Mouse (Mus musculus) heart, adult 18-20 months (tissue): ENCODE measurements around the gene Oma1. TPM values are rescaled to one million over a fixed set of nuclear protein-coding genes. Genes with fewer than 3 reads are reported as not detected.

Experiments
- DNase-seq, 2 experiments: peaks; one replicate each; pipeline ENCODE4 v3.0.0; 2021 to 2022; ENCODE audit warnings: mixed read lengths in 1 of 2
- long read RNA-seq, 2 experiments: library from polyadenylated mRNA; stranded (forward); transcript quantifications; one replicate each; pipeline ENCODE4 v2.0.0; 2021
- total RNA-seq, 2 experiments: library from RNA; stranded (reverse); gene quantifications; 2 replicates each; pipeline ENCODE4 v1.2.3; 2021

Oma1 gene
- 10 to 100 TPM; 32.1 to 36.0 TPM for total RNA-seq
- long read RNA-seq, experiment 1, transcript Oma1-201 (9 exons, 1,915 nt), result major isoform, 19 of 29 reads
- long read RNA-seq, experiment 1, partial matches to known transcripts, result 3 of 29 reads
- long read RNA-seq, experiment 1, other reads (novel, unspliced or antisense), result 7 of 29 reads
- long read RNA-seq, experiment 2, transcript Oma1-201 (9 exons, 1,915 nt), result major isoform, 20 of 30 reads
- long read RNA-seq, experiment 2, partial matches to known transcripts, result 2 of 30 reads
- long read RNA-seq, experiment 2, other reads (novel, unspliced or antisense), result 8 of 30 reads

- DNase-seq, result peak; percentile 99
Measured at GRCm38 (mm10) chr4:103313587-103314525, at the start of gene Oma1. TSS of gene Oma1 (plus strand) at chr4:103313812.

DNA sequence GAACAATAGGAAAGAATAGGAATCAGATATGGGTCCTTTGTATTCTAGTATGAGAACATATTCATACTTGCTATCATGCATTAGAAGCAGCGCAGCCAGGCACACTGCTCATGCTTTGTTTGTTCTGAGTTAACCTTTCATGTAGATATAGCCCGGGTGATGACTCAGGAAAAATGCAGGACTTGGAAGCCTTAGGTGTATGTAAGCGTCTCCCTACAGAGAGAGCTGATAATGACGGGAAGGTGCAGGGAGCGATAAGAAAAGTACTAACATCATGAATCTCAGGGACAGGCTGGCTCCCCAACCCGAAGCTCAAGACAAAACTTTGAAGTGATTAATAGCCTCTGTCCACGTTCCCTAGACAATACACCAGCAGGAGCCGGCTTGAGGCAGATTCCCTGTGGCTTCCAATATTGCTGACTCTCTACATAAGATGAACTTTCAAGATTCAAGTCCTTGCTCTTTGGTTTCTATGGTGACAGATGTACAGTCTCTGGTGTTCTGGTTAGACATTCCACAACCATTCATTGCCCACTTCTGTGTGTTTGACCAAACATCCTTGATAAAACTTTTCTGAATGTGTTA, 49.7 kb upstream of the Oma1 start:
- no peak for DNase-seq

GRCm38 (mm10) chr4:103265166-103265565, 48.4 kb upstream of the Oma1 start:
- no peak for DNase-seq

DNA sequence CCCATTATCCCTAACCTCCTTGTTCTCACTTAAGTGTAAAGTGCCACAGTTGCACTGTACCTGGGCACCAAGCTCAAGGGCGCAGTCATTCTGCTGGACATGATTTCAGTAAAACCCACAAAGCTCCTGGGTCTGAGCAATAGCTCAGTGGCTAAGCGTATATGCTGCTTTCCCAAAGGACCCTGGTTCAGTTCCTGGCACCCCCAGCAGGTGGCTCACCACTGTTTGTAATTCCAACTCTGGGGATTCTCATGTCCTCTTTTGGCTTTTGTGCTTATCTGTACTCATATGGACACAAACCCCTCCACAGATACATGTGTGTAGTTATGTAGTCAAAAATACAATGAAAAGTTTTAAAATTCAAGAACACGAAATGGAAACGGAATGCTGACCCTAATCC, 44.3 kb upstream of the Oma1 start:
- DNase-seq, result no peak

DNA sequence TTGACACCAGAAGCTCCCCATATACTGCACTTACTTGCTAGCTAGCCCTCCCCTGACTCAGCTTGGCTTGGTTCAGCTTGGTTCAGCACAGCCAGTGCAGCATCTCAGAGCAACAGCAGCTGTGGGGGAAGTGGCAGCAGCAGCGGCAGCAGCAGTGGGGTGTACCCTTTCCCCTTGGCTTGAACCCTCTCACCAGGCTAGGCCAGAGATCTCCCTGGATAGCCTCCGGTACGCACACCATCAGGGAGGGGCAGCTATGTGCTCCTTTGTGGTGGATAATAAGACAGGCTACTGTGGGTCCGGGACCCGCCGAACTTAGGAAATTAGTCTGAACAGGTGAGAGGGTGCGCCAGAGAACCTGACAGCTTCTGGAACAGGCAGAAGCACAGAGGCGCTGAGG, 40.6 kb upstream of the Oma1 start:
- DNase-seq, result no peak

DNA sequence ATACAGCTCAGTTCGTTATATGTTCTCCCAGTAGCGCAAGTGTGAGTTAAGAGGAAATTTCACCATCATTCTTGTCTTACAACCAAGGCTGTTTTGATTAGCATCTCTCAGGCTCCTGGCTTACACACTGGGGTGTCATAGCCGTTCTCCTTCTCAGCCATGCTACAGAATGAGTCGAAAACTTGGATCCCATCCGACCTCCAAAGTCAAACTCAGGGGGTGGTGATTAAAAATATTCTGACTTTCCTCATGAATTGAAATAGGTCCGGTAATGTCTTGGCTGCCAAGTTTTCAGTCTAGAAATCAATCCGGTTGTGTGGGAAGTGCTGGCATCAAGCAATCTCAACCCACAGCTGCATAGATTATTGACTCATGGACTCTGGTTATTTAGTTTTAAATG, 25.3 kb upstream of the Oma1 start:
- no peak for DNase-seq

- DNase-seq, result no peak
Measured at GRCm38 (mm10) chr4:103290763-103291162, 22.8 kb upstream of the Oma1 start, which contains the start of gene 4921539E11Rik. TSS of gene 4921539E11Rik (minus strand) at chr4:103290863.

DNA sequence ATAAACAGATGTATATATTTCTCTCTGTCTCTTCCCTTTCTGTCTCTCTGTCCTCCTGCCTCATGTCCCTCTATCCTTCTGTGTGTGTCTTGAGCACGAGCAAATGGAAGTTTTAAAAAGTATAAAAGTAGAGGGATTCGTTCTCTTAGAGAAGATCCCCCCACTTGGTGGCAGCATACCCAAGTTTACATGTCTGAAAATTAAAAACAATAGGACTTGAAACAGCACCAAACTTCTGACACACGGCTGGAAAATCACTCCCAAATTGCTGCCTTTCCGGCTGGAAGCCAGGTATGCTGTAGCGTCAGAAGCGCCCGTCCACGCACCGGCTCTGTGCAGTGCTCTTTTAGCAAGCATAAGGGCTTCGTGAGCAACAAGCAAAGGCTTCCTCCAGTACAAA, 14.3 kb upstream of the Oma1 start:
- DNase-seq, result no peak

DNA sequence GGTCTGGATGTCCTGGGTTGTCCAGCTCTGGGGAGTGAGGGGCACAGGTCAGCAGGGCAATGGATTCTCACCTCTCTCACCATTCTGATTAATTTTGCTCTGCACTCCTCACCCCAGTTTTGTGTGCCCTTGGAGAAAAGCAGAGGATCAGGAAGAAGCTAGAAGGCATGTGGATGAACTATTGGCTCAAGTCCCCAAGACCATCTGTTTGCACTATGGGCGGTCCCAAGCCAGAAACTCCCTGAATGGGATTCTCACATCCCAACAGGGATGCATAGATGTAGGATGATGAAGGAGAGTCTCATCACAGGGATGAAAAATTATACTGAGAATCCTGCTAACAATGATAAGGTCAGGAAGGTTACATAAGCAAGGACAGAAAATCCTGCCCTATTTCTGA, 9.8 kb upstream of the Oma1 start:
- no peak for DNase-seq

GRCm38 (mm10) chr4:103314526-103314910, 906 bp downstream of the Oma1 start:
- peak; percentile 4 to 19 for DNase-seq

GRCm38 (mm10) chr4:103315861-103316260, 2.2 kb downstream of the Oma1 start:
- DNase-seq, result no peak

- no peak for DNase-seq
Measured at GRCm38 (mm10) chr4:103321461-103321860, 7.8 kb downstream of the Oma1 start.

DNA sequence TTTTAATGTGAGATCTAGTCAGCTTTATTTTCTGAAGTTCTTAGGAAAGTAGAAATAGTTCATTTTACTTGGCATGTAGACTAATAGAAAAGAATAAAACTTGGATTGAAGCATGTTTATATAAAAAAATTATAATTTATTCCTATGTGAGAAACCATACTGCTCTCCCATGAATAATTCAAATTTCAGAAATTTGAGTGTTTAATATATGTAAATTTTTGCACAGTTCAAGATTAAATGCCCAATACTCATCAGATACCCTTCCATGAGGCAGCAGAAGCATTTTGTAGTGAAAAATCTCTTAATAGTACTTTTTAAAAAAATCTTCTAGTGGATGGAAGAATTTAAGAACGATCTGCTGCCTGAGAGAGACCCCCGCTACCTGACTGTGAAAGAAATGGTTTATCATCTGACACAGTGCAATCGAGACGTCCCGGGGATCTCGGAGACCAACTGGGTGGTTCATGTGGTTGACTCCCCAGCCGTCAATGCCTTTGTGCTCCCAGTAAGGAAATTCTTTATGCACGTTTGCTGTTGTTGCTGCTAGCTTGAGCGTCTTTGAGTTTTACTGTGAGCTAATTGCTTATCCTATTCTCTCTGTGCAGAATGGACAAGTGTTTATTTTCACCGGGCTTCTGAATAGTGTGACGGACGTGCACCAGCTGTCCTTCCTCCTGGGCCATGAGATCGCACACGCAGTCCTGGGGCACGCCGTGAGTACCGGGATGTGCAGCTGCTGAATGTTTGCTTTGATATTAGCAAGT, 11.3 kb downstream of the Oma1 start:
- DNase-seq, result no peak

- peak; percentile 70 to 79 for DNase-seq
Measured at GRCm38 (mm10) chr4:103326994-103327393, 13.4 kb downstream of the Oma1 start.

DNA sequence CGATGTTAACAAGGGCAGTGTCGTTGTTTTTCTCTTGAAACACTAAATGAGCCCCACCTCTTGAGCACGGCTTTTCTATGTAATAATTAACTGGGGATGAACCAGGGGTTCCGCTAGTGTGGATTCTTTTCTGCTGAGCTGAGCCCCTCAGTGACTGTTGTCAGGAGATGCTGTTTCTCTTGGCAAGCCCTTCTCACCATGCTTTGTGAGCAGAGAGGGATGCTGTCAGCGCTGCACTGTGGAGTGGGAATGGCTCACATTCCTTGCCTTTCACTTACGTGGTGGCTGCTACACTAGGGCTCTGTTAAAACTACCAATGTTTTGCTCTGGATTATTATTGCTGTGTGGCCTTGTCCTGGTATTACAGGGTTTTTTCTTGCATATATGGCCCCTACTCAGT, 15.7 kb downstream of the Oma1 start:
- no peak for DNase-seq

GRCm38 (mm10) chr4:103335134-103335533, 21.5 kb downstream of the Oma1 start:
- DNase-seq, result no peak

DNA sequence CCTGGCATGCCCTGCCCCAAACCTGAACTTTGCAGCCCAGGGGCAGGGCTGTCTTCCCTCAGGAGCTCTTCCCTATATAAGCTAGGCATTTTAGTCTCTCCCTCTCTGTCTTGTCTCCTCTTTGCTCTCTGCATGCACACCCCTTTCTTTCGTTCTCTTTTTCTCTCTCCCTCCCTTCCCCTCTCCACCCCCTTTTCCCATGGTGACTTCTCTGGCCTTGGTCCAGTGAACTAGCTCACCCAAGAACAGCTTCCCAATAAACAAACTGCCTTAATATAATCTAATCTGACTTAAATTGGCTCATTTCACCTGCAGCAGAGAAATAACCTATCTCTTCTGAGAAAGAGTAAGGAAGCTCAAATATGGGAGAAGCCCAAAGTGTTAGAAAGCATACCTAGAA, 27.1 kb downstream of the Oma1 start:
- peak; percentile 41 to 48 for DNase-seq

DNA sequence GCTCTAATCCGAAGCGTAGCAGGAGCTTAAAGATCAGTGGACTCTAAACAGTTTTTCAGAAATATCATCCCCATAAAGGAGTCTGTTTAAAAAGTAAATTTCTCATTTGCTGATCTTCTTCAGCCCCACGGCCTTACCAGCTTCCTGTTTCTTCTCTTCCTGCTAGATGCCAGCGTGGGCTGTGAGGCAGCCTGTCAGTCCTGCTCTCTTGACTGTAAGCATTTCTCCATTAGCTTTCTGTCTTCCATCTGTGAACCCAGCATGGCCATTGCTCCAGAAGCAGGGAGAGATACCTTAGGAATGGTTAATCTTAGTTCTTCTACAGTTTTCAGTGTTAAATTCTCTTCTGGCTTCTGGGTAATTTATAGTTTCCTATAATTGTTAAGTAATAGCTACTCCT, 28.0 kb downstream of the Oma1 start:
- DNase-seq, result no peak

DNA sequence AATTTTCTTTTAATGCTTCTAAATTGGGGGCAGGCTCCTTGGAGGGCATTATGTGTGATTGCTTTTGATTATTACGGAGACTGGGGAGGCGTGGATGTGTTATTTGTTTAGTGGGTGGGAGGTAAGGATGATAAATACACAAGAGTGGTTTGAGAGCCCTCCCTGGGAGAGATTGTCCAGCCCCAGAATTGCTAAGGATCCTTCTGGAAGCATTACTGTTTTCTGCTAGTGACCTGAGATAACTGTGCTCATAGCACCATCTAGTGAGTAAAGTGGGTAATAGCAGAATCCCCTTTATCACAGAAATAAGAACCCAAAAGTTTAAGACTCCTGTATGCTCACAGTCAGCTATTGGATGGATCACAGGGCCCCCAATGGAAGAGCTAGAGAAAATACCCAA, 32.4 kb downstream of the Oma1 start:
- DNase-seq, result peak; percentile 46 to 60

DNA sequence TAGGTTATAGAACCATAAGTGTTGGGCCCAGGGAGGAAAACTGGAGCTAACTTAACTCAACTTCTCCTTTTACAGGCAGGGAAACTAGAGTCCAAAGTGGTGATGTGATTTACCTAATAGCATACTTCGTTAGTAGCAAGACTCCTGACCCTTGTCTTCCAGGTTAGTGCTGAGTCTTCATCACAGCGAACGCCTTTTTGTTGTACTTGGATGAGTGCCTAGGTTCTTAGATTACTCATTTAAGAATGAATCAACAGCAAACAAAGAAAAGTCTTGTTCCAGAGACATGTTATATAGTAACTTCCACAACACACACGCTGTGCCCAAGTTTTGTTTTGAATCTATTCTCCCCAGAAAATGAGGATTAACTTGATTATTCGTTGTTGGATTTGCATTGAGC, 33.2 kb downstream of the Oma1 start:
- DNase-seq, result no peak

DNA sequence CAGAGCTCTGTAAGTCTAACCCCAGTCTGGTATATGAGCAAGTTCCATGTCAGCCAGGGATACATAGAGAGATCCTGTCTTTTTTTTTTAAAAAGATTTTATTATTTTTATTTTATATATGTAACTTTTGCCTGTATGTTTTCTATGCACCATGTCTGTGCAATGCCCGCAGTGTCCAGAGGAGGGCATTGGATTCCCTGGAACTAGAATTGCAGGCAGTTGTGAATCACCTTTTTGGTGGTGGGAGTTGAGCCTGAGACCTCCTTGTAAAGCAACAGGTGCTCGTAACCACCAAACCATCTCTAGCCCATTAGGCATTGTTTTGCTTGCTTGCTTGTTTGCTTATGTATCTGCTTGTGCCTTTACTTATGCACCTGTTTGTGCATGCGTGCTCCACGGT, 35.6 kb downstream of the Oma1 start:
- DNase-seq, result no peak

DNA sequence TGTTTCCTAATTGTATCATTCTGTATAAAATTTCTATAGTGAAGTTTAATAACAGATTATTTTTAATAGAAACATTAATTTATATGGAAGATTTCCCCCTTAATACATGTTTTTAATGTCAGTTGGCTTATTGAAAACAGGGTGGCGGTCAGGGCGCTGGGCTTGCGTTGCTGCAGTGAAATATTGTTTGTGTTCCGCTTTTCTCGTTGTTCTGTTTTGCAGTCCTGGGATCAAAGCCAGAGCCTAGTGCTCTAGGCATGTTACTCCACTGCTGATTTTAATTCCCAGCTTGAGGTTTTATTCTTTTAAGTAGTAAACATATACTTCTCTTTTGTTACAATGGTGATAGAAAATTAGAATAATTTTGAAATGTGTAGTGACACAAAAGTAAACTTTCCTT, 39.3 kb downstream of the Oma1 start:
- no peak for DNase-seq
